Mouse (Mus musculus) liver, adult 2 months (tissue): ENCODE results near the gene BC034090. TPM values are rescaled to one million over a fixed set of nuclear protein-coding genes. Genes with fewer than 3 reads are reported as not detected.

ENCODE experiments used
- DNase-seq: peaks from one replicate; pipeline ENCODE4 v3.0.0-alpha.2; 2011; ENCODE audit warnings: low read depth, low spot score; ENCODE audit errors: extremely low read depth
- H3K27ac ChIP-seq: fragments of 200-500 bp; replicated peaks from 2 replicates; pipeline ENCODE4 v1.5.1; 2012; ENCODE audit warnings: low read depth, mild to moderate bottlenecking, control low read depth, inconsistent platforms, low read length; ENCODE audit not compliant: insufficient read depth
- H3K27me3 ChIP-seq: fragments of 200-500 bp; 2 replicates; pipeline ENCODE4 v1.6.1; 2012; ENCODE audit warnings: mild to moderate bottlenecking, moderate library complexity, low read length, inconsistent platforms; ENCODE audit not compliant: control insufficient read depth, insufficient read depth
- H3K36me3 ChIP-seq: fragments of 200-500 bp; 2 replicates; pipeline ENCODE4 v1.6.1; 2012; ENCODE audit warnings: low read length, inconsistent platforms; ENCODE audit not compliant: control insufficient read depth, insufficient read depth
- H3K4me1 ChIP-seq: fragments of 200-500 bp; 2 replicates; pipeline ENCODE4 v1.6.1; 2011; ENCODE audit warnings: low read length; ENCODE audit not compliant: control insufficient read depth, insufficient read depth
- H3K4me3 ChIP-seq: fragments of 200-500 bp; 2 replicates; pipeline ENCODE4 v1.5.1; 2011; ENCODE audit warnings: low read depth, mild to moderate bottlenecking, control low read depth, low read length, moderate library complexity; ENCODE audit not compliant: insufficient read depth
- H3K79me2 ChIP-seq: fragments of 200-500 bp; 2 replicates; pipeline ENCODE4 v1.6.1; 2012; ENCODE audit warnings: inconsistent platforms, mild to moderate bottlenecking, low read length, moderate library complexity; ENCODE audit not compliant: control insufficient read depth, insufficient read depth
- H3K9ac ChIP-seq: fragments of 200-500 bp; 2 replicates; pipeline ENCODE4 v1.6.1; 2012; ENCODE audit warnings: low read depth, mild to moderate bottlenecking, control low read depth, inconsistent platforms, low read length
- CTCF ChIP-seq: fragments of 200-500 bp; IDR thresholded peaks from 2 replicates; pipeline ENCODE4 v1.5.1; 2011; ENCODE audit warnings: low read depth, low read length, control low read depth
- POLR2A ChIP-seq: fragments of 200-500 bp; IDR thresholded peaks from 2 replicates; pipeline ENCODE4 v1.6.1; 2011; ENCODE audit warnings: low read length, control low read depth; ENCODE audit not compliant: insufficient read depth; ENCODE audit errors: extremely low read depth
- WGBS: fragments of 180-500 bp; shearing (Covaris S2); methylation state at CpG from one replicate; pipeline ENCODE4 v1.1.7; 2018; 5-methylcytosine and 5-hydroxymethylcytosine counted together
- polyA plus RNA-seq: library from polyadenylated mRNA; depleted of rRNA; stranded (reverse); fragments of >200 nt; gene quantifications from 2 replicates; pipeline ENCODE4 v1.2.3, GENCODE M21; 2012
- total RNA-seq: library from RNA; depleted of rRNA; stranded (reverse); fragments of >200 nt; gene quantifications from 2 replicates; pipeline ENCODE4 v1.2.3, GENCODE M21; 2014

BC034090 gene
- total and polyA plus RNA-seq, 2 experiments: 0.09 to 0.33 TPM

DNA sequence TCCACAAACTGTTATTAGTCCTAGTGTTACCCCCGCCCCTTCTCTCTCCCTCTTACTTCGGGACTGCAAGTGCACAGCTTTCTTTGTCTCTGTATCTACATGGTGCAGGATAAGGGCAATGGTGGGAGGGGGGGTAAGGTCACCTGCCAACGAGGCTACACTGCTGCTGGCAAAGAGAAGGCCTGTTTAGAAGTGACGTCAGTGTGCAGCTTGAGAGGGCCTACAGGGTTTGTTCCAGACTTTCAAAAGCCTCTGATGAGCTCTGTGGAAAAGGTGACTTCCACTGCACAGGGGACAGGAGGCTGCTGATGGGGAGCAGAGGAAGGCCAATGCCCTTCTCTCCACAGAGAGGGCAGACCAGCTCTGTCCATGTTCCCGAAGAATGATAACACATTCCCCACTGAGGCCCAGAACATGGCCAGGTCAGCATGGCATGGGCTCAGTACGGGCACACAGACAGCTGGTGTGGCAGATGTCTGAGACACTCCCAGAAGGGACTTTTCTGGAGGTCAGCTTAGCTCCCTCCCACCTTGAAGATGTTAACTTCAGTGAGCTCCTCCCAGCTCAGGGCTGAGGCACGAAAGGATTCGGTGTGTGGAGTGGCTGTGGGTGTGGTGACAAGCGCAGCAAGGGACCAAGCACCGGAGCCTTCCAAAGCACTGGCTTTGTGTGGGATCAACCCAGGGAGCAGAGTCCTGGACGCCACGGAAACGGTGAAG, 7.8 kb downstream of the BC034090 start:
- Histone ChIP-seq H3K9ac (no peak overlapping the region), H3K36me3 (no peaks in the 10 kb centered on the region), H3K4me1 (no peaks in the 10 kb centered on the region), H3K27me3 (no peaks in the 10 kb centered on the region), H3K4me3 (no peak overlapping the region), H3K27ac (no peak overlapping the region), H3K79me2 (no peaks in the 10 kb centered on the region)
- DNase-seq: no peak
- WGBS: 79% methylated on average over 13 of the region's 13 CpGs
- no peak for TF ChIP-seq CTCF
- no peak for TF ChIP-seq POLR2A

DNA sequence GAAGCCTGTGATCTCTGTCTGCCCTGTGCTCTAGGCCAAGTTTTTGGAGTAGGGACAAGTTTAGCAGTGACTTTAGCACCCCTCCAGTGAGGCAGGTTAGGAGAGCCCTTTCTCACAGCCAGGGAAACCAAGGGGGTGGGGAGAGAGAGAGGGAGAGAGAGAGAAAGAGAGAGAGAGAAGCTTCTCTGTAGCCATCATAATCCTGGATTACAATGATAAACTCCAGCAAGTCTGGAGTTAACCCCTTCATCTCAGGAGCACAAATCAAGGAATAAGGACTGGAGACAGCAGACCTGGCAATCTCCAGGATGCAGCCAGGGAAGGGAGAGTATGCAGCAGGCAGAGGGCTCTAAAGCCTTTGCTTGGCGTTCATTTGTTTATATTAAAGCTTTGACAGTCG, 8.6 kb downstream of the BC034090 start:
- Histone ChIP-seq H3K79me2 (no peaks in the 10 kb centered on the region), H3K9ac (no peak overlapping the region), H3K27me3 (no peaks in the 10 kb centered on the region), H3K4me3 (no peak overlapping the region), H3K27ac (no peak overlapping the region), H3K4me1 (no peaks in the 10 kb centered on the region), H3K36me3 (no peaks in the 10 kb centered on the region)
- no peak for DNase-seq
- TF ChIP-seq POLR2A (no peak), CTCF (no peak)
- WGBS: 53% methylated on average over 2 of the region's 2 CpGs

DNA sequence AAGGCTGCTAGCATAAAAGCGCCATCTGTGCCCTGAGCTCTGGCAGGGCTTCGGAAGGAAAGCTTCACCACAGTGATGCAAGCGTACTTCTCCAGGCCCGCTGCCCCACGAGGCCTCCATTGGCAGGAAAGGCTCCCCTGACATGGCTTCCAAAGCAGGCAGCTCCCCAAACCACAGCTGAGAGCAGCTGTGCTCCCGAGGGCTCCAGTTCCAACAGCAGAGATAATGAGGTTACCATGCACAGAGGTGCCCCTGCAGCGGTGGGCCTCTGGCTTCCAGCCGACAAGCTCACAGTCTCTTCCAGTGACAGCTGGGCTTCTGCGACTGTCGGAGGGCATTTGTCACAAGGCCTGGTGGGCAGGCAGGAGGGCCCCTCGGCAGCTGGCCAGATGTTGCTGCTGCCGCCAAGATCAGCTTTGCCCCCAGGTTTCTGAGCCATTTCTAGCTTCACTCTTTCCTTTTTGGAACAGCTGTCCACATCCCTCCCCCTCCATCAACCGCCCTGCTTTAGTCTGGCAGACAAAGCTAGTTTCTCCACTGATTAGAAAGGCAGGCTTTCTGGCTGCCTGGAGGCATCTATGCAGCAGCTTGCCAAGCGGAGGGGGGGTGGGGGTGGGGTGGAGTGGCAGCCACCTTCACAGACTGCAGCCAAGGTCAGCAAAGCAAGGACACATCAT, 10.2 kb downstream of the BC034090 start:
- H3K9ac ChIP-seq: no peak overlapping the region
- H3K4me1 ChIP-seq: no peaks in the 10 kb centered on the region
- no peak overlapping the region for H3K27ac ChIP-seq
- no peak for DNase-seq
- TF ChIP-seq POLR2A (no peak), CTCF (no peak)
- H3K27me3 ChIP-seq: no peaks in the 10 kb centered on the region
- no peaks in the 10 kb centered on the region for H3K79me2 ChIP-seq
- no peaks in the 10 kb centered on the region for H3K36me3 ChIP-seq
- 70% methylated on average over 14 of the region's 14 CpGs for whole genome bisulfite sequencing
- H3K4me3 ChIP-seq: no peak overlapping the region

DNA sequence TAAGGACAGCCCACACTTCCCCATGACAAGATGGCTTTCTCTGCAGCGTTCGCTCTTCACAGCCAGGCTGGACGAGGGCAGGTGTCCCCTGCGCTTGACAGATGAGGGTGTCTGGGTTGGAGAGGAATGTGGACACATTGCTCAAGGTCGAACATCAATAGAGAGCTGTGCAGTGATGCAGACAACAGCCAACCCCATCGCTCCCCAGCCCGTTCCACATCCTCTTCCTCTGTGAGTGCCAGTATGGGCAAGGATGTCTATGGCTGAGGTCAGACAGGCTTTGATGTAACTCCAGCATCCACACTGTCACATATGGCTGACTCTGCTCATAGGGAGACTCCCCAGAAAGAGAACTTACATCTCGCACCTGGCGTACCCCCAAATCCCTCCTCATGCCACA, 10.9 kb downstream of the BC034090 start:
- no peak overlapping the region for H3K9ac ChIP-seq

DNA sequence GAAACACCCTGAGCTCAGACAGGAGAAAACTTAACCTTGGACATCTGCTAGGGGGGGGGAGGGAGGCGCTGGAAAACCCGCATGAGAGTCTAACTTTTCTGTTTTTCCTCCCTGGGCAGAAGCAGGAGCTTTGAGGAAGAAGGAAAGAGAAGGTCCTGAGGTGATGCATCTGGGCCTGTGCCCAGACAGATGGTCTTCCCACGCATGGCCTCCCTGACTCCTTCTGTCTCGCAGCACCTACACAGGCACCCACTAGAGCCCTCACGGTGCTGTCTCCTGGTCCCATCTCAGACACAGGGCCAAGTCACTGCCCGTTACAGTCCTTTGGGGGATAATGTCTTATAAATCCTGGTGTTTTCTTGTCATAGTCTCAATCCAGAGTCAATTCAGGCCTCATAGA, 11.5 kb downstream of the BC034090 start:
- H3K4me1 ChIP-seq: no peaks in the 10 kb centered on the region
- H3K27me3 ChIP-seq: no peaks in the 10 kb centered on the region
- no peaks in the 10 kb centered on the region for H3K79me2 ChIP-seq
- H3K36me3 ChIP-seq: no peaks in the 10 kb centered on the region
- 82% methylated on average over 6 of the region's 6 CpGs for WGBS
- no peak overlapping the region for H3K4me3 ChIP-seq
- TF ChIP-seq CTCF: no peak
- TF ChIP-seq POLR2A: no peak
- no peak overlapping the region for H3K27ac ChIP-seq
- no peak for DNase-seq
- H3K9ac ChIP-seq: no peak overlapping the region

More for the DNA sequence above, 10.9 kb downstream of the BC034090 start:
- TF ChIP-seq POLR2A (no peak), CTCF (no peak)
- Histone ChIP-seq H3K79me2 (no peaks in the 10 kb centered on the region), H3K4me1 (no peaks in the 10 kb centered on the region), H3K36me3 (no peaks in the 10 kb centered on the region), H3K27me3 (no peaks in the 10 kb centered on the region), H3K27ac (no peak overlapping the region), H3K4me3 (no peak overlapping the region)
- no peak for DNase-seq
- WGBS: 76% methylated on average over 9 of the region's 9 CpGs

DNA sequence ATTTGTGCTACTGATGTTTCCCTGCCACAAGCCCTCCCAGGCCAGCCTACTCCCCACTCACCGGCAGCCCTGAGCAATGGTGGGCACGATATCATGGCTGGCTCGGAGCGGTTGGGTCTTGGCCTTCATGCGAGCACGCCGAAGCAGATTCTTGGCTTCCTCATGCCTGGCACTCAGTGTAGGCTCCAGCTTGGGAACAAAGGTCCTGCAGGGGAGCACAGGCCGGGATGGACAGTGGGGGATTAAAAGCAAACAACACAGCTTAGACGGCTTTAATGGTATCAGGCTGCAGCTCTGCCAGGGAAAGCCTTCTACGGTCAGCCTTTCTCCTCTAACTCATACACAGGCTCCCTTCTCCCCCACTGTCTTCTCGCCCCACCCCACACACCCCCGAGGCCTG, 11.9 kb downstream of the BC034090 start:
- Histone ChIP-seq H3K4me1 (no peaks in the 10 kb centered on the region), H3K36me3 (no peaks in the 10 kb centered on the region), H3K79me2 (no peaks in the 10 kb centered on the region), H3K27ac (no peak overlapping the region), H3K4me3 (no peak overlapping the region), H3K27me3 (no peaks in the 10 kb centered on the region), H3K9ac (no peak overlapping the region)
- no peak for TF ChIP-seq POLR2A
- no peak for TF ChIP-seq CTCF
- 71% methylated on average over 12 of the region's 12 CpGs for WGBS
- DNase-seq: no peak
